Mouse (Mus musculus) hindbrain, embryonic 16.5 days (tissue): Measurements from ENCODE around the gene Acot2. TPM values are rescaled to one million over a fixed set of nuclear protein-coding genes. Genes with fewer than 3 reads are reported as not detected.

Experiments
- ATAC-seq: fragments of 200-750 bp; cut with Nextera tagmentation; 2 replicates; pipeline ENCODE4 v1.8.0; 2017; ENCODE audit warnings: moderate TSS enrichment, moderate library complexity
- H3K27ac ChIP-seq: fragments of 300-500 bp; sonication (generic); 2 replicates; pipeline ENCODE4 v1.5.1; 2014; ENCODE audit warnings: low read depth, mild to moderate bottlenecking, control low read depth, low read length, moderate library complexity
- H3K27me3 ChIP-seq: fragments of 300-500 bp; sonication (generic); replicated peaks from 2 replicates; pipeline ENCODE4 v1.6.1; 2014; ENCODE audit warnings: low read length; ENCODE audit not compliant: control insufficient read depth, insufficient read depth
- H3K36me3 ChIP-seq: fragments of 300-500 bp; sonication (generic); 2 replicates; pipeline ENCODE4 v1.6.1; 2014; ENCODE audit warnings: mild to moderate bottlenecking, low read length, moderate library complexity, mixed read lengths; ENCODE audit not compliant: control insufficient read depth, insufficient read depth
- H3K4me1 ChIP-seq: fragments of 300-500 bp; sonication (generic); 2 replicates; pipeline ENCODE4 v1.6.1; 2014; ENCODE audit warnings: low read depth, low read length; ENCODE audit not compliant: control insufficient read depth, insufficient read depth
- H3K4me2 ChIP-seq: fragments of 300-500 bp; sonication (generic); 2 replicates; pipeline ENCODE4 v1.6.1; 2014; ENCODE audit warnings: mild to moderate bottlenecking, low read length, control low read depth, moderate library complexity
- H3K4me3 ChIP-seq: fragments of 300-500 bp; sonication (generic); 2 replicates; pipeline ENCODE4 v1.5.1; 2014; ENCODE audit warnings: mild to moderate bottlenecking, low read length, control low read depth, moderate library complexity
- H3K9ac ChIP-seq: fragments of 300-500 bp; sonication (generic); 2 replicates; pipeline ENCODE4 v1.6.1; 2014; ENCODE audit warnings: low read depth, mild to moderate bottlenecking, control low read depth, low read length, moderate library complexity
- H3K9me3 ChIP-seq: fragments of 300-500 bp; sonication (generic); 2 replicates; pipeline ENCODE4 v1.6.1; 2014; ENCODE audit warnings: mild to moderate bottlenecking, low read length, moderate library complexity; ENCODE audit not compliant: control insufficient read depth
- WGBS: fragments of 180-500 bp; shearing (Covaris S2); extraction: QIAGEN DNeasy Blood & Tissue Kit; methylation state at CpG from one replicate; pipeline ENCODE4 v1.1.7; 2014; 5-methylcytosine and 5-hydroxymethylcytosine counted together
- polyA plus RNA-seq: library from polyadenylated mRNA; unstranded; fragments of >200 nt; fragmentation: Nextera tagmentation; extraction: Ambion mirVana; gene quantifications from 2 replicates; pipeline ENCODE4 v1.2.1, GENCODE M21; 2015

The Acot2 gene
- polyA plus RNA-seq, 1 experiment from 2014 or later, result 16.1 TPM

DNA sequence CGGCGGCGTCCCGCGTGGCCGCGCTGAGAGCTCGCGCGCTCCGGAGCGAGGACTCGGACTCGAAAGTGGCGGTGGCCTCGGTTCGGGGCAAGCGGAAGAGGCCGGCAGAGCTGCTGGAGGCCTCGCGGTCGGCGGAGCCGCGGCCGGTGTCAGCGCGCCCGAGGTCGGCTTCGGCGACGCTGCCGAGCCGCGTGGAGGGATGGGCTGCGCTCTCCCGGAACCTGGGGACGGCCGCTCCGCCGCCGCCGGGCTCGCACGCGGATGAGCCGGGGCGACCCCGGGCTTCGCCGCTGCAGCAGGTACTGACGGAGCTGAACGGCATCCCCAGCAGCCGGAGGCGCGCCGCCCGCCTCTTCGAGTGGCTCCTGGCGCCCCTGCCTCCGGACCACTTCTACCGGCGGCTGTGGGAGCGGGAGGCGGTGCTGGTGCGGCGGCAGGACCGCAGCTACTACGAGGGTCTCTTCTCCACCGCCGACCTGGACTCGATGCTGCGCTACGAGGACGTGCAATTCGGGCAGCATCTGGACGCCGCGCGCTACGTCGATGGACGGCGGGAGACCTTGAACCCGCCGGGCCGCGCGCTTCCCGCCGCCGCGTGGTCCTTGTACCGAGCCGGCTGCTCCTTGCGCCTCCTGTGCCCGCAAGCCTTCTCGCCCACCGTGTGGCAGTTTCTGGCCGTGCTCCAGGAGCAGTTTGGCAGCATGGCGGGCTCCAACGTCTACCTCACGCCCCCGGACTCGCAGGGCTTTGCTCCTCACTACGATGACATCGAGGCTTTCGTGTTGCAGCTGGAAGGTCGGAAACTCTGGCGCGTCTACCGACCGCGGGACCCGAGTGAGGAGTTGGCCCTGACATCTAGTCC lies 36.6 kb upstream of the Acot2 start:
- peak overlapping the region; percentile 64 for H3K4me2 ChIP-seq
- WGBS, result under 1% methylated on average over 107 of the region's 116 CpGs
- peaks cover 4% of the 10 kb centered on the region for H3K36me3 ChIP-seq
- H3K9me3 ChIP-seq, result no peaks in the 10 kb centered on the region
- peaks cover 19% of the 10 kb centered on the region for H3K4me1 ChIP-seq
- peak overlapping the region; percentile 97 for H3K4me3 ChIP-seq
- peak overlapping the region; percentile 85 for H3K9ac ChIP-seq
- peak overlapping the region; percentile 88 for H3K27ac ChIP-seq
- peak; percentile 58 for ATAC-seq
- H3K27me3 ChIP-seq, result no peaks in the 10 kb centered on the region

DNA sequence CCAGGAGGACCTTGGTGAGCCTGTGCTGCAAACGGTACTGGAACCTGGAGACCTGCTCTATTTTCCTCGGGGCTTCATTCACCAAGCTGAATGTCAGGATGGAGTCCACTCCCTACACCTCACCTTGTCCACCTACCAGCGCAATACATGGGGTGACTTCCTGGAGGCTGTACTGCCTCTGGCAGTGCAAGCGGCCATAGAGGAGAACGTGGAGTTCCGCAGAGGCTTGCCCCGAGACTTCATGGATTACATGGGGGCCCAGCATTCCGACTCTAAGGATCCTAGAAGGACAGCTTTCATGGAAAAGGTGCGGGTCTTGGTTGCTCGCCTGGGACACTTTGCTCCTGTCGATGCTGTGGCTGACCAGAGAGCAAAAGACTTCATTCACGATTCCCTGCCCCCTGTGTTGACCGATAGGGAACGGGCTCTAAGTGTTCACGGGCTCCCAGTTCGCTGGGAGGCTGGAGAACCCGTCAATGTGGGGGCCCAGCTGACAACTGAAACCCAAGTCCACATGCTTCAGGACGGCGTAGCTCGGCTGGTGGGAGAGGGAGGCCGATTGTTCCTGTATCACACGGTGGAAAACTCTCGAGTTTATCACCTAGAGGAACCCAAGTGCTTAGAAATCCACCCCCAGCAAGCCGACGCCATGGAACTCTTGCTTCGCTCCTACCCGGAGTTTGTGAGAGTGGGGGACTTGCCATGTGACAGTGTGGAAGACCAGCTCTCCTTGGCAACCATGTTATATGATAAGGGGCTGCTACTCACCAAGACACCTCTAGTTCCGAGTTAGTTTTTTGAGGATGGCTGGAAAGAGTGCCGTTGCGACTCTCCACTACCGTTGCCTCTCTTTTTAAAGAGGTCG lies 35.7 kb upstream of the Acot2 start:
- no peak overlapping the region for H3K27ac ChIP-seq
- WGBS, result 68% methylated on average over 32 of the region's 32 CpGs
- peaks cover 4% of the 10 kb centered on the region for H3K36me3 ChIP-seq
- peak overlapping the region; percentile 97 for H3K4me3 ChIP-seq
- peak overlapping the region; percentile 85 for H3K9ac ChIP-seq
- H3K4me2 ChIP-seq, result peak overlapping the region; percentile 64
- peaks cover 19% of the 10 kb centered on the region for H3K4me1 ChIP-seq
- H3K27me3 ChIP-seq, result no peaks in the 10 kb centered on the region
- ATAC-seq, result no peak
- no peaks in the 10 kb centered on the region for H3K9me3 ChIP-seq

GRCm38 (mm10) chr12:83958278-83958677 lies 29.4 kb upstream of the Acot2 start:
- Histone ChIP-seq H3K27ac (no peak overlapping the region), H3K4me2 (no peak overlapping the region), H3K9me3 (no peaks in the 10 kb centered on the region), H3K9ac (no peak overlapping the region), H3K4me1 (no peaks in the 10 kb centered on the region), H3K27me3 (no peaks in the 10 kb centered on the region), H3K36me3 (peaks cover 4% of the 10 kb centered on the region), H3K4me3 (no peak overlapping the region)
- ATAC-seq, result no peak
- 95% methylated on average over 9 of the region's 9 CpGs for WGBS

- Histone ChIP-seq H3K9me3 (no peaks in the 10 kb centered on the region), H3K4me1 (no peaks in the 10 kb centered on the region), H3K36me3 (no peaks in the 10 kb centered on the region), H3K9ac (no peak overlapping the region), H3K4me3 (no peak overlapping the region), H3K27ac (no peak overlapping the region), H3K4me2 (no peak overlapping the region), H3K27me3 (no peaks in the 10 kb centered on the region)
- 89% methylated on average over 7 of the region's 7 CpGs for WGBS
- no peak for ATAC-seq
These were observed 22.4 kb upstream of the Acot2 start for GRCm38 (mm10) chr12:83965235-83965634.

DNA sequence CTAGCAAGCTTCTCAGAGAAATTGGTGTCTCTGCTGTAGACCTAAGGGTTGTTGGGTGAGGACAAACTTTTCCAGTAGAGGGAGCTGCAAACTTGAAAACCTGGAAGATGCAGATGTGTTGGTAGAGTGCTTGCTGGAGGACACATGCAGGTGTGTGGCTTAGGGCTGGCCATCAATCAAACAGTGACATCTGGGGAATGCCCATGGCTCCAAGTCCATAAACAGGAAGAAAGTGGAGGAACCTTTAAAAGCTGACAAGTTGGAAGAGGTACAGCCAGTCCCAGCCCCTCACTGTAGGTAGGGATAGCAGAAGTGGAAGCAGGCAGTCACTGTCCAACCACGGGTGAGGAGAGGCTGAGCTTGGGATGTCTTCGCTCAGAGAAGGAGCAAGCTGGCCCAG lies 15.5 kb upstream of the Acot2 start:
- Histone ChIP-seq H3K27me3 (no peaks in the 10 kb centered on the region), H3K4me1 (no peaks in the 10 kb centered on the region), H3K27ac (no peak overlapping the region), H3K9me3 (no peaks in the 10 kb centered on the region), H3K4me3 (no peak overlapping the region), H3K9ac (no peak overlapping the region), H3K4me2 (no peak overlapping the region), H3K36me3 (no peaks in the 10 kb centered on the region)
- peak; percentile 58; the same call in 1 of the 2 replicates for ATAC-seq
- 79% methylated on average over 2 of the region's 2 CpGs for WGBS

GRCm38 (mm10) chr12:83978862-83979261 lies 8.8 kb upstream of the Acot2 start:
- no peak for ATAC-seq
- H3K4me3 ChIP-seq, result no peak overlapping the region
- no peaks in the 10 kb centered on the region for H3K9me3 ChIP-seq
- no peak overlapping the region for H3K27ac ChIP-seq
- no peak overlapping the region for H3K9ac ChIP-seq
- H3K27me3 ChIP-seq, result no peaks in the 10 kb centered on the region
- H3K4me2 ChIP-seq, result no peak overlapping the region
- 91% methylated on average over 6 of the region's 6 CpGs for WGBS
- no peaks in the 10 kb centered on the region for H3K4me1 ChIP-seq
- H3K36me3 ChIP-seq, result no peaks in the 10 kb centered on the region

- WGBS, result 89% methylated on average over 4 of the region's 4 CpGs
- H3K4me2 ChIP-seq, result no peak overlapping the region
- H3K27ac ChIP-seq, result no peak overlapping the region
- H3K9ac ChIP-seq, result no peak overlapping the region
- no peak overlapping the region for H3K4me3 ChIP-seq
- no peak for ATAC-seq
- H3K9me3 ChIP-seq, result no peaks in the 10 kb centered on the region
- H3K36me3 ChIP-seq, result no peaks in the 10 kb centered on the region
- H3K27me3 ChIP-seq, result no peaks in the 10 kb centered on the region
- H3K4me1 ChIP-seq, result no peaks in the 10 kb centered on the region
These were observed 6.0 kb upstream of the Acot2 start for GRCm38 (mm10) chr12:83981615-83982014.

GRCm38 (mm10) chr12:83984752-83985151 lies 2.9 kb upstream of the Acot2 start, which contains the start of gene Heatr4:
TSS of gene Heatr4 (minus strand) at chr12:83984852.
- no peak for ATAC-seq
- peaks cover 4% of the 10 kb centered on the region for H3K4me1 ChIP-seq
- no peak within 1 kb of the TSS for H3K4me3 ChIP-seq
- no peak within 1 kb of the TSS for H3K9ac ChIP-seq
- no peaks in the 10 kb centered on the region for H3K36me3 ChIP-seq
- H3K27me3 ChIP-seq, result no peaks in the 10 kb centered on the region
- WGBS, result 75% methylated on average over 4 of the region's 4 CpGs
- no peak within 1 kb of the TSS for H3K4me2 ChIP-seq
- no peak within 1 kb of the TSS for H3K27ac ChIP-seq
- no peaks in the 10 kb centered on the region for H3K9me3 ChIP-seq

GRCm38 (mm10) chr12:83987242-83987582 lies 449 bp upstream of the Acot2 start:
- H3K27me3 ChIP-seq, result no peaks in the 10 kb centered on the region
- peaks cover 4% of the 10 kb centered on the region for H3K4me1 ChIP-seq
- no peaks in the 10 kb centered on the region for H3K9me3 ChIP-seq
- peak overlapping the region; percentile 84 for H3K9ac ChIP-seq
- peak overlapping the region; percentile 92 for H3K27ac ChIP-seq
- no peaks in the 10 kb centered on the region for H3K36me3 ChIP-seq
- H3K4me3 ChIP-seq, result peak overlapping the region; percentile 71
- no peak for ATAC-seq
- peak overlapping the region; percentile 53 for H3K4me2 ChIP-seq
- WGBS, result 32% methylated on average over 8 of the region's 8 CpGs
